Mouse (Mus musculus) 3134 (cell line): ENCODE results near the gene Nat8l.

Experiments
- DNase-seq: peaks from one replicate; pipeline ENCODE4 v3.0.0-alpha.2; 2011; ENCODE audit warnings: low spot score; ENCODE audit not compliant: insufficient read length; ENCODE audit errors: extremely low read depth

The Nat8l gene

GRCm38 (mm10) chr5:34001401-34001800 is 5.6 kb downstream of the Nat8l start:
- no peak for DNase-seq

DNA sequence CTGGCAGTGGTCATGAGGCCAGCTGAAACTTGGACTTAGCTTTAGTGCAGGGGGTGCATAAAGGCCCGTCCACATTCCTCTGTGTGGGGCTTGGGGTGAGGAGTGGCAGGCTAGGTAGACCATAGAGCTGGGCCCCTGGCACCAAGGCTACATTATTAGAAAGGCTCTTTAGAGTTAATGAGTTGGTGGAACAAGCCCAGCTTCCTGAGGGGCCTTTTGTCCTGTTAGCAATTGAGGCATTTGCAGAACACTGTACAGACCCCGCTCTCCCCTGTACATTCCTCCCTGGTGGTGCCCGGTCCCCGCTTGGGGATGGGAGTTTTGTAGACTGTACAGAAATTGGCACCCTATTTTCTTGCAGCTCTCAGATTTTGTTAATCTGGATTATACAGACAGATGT is 6.9 kb downstream of the Nat8l start:
- DNase-seq = no peak

GRCm38 (mm10) chr5:34004618-34005017 is 8.8 kb downstream of the Nat8l start:
- DNase-seq = no peak

DNA sequence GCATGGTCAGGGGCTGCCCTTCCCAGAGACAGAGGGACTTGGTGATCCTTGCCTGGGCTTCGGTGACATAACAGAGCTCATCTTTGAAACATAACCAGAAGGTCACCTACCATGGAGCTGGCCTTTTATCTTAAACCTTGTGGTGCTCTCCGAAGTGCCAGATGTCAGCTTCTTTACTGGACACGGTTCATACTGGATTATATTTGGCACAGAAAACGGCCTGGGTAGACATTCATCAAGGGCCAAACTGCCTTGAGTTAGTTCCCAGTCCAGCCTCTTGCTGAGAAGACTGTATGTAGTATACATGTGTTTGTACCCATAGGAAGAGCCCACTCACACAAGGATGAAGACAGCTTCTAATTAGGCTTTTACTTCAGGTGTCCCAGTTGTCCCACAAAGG is 11.0 kb downstream of the Nat8l start:
- no peak for DNase-seq

- DNase-seq = no peak
Measured at GRCm38 (mm10) chr5:34007392-34007941, 11.7 kb downstream of the Nat8l start.

GRCm38 (mm10) chr5:34014652-34015051 is 18.9 kb downstream of the Nat8l start:
- no peak for DNase-seq

DNA sequence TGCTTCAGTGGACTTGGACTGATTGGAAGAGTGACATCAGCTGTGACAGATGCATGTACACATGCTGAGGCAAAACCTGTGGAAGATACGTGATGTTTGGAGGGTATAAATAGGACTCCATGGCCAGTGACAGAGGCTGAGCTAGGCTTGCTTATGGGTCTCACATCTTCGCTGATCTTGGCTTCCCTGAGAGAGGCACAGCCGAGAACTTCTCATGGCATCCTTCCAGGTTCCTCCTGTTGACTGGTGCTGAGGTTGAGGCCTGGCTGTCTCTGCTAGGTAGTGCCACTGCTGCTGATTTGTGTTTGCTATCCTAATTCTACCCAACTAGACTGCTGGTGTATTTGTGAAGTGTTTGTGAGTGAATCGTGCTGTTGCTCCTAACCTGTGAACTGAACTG is 23.2 kb downstream of the Nat8l start:
- no peak for DNase-seq

DNA sequence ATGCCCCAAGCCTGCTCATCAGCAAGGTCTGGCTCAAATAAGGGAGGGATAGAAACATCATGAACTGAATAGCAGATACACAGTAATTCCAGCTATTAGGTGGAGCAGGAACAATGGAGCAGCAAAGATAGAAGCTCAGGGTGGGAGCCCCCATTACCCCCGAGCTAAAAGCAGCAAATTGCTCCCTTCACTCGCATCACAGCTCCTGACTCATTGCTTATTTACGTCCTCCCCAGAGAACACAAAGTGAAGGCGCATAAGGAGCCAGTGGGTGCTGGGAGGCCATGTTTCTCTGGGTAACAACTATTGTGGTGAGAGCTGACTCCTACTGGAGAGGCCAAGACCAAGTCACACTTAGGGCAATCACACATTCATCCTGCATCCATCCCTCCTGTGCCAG is 34.3 kb downstream of the Nat8l start:
- DNase-seq = no peak

GRCm38 (mm10) chr5:34031022-34031421 is 35.2 kb downstream of the Nat8l start:
- no peak for DNase-seq

GRCm38 (mm10) chr5:34032520-34032919 is 36.7 kb downstream of the Nat8l start:
- no peak for DNase-seq
